Mouse (Mus musculus) cerebellum, adult 18-20 months (tissue): Measurements from ENCODE around the gene Slc35b2.

ENCODE experiments used
- DNase-seq, 2 experiments: peaks; one replicate each; pipeline ENCODE4 v3.0.0; 2021

Slc35b2 gene

DNA sequence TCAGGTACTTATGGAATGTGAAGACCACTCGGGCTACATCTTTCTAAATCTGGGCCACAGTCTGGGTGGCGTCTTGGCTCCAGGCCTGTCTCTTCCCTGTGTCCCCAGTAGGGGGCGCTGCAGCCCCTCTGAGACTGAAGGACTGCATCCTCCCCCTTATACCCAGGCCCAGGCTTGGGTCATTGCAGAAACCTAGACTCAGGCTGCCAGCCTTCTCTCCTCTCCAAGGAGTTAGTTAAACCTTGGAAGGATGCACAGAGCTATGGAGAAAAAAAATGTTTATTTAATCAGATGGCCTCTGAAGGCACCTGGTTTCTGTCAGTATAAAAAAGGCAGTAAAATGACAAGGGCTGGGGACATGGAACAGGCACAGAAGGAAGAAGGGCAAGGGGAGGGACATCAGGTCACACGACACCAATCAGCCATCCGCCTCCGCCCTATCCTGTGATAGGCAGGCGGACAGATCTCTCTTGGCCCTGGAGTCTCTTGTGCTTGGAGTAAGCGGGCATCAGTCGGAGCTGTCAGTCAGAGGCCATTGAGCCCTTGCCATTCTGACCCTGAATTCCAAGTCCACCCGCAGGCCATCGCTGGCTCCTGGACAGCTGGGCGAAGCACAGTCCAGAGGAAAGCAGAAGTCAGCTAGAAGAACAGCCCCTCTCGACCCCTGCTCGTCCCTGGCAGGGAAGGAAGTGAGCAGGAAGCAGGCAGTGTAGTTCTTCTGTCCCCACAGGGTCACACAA, 21.4 kb downstream of the Slc35b2 start:
- DNase-seq: peak; percentile 72 to 84

DNA sequence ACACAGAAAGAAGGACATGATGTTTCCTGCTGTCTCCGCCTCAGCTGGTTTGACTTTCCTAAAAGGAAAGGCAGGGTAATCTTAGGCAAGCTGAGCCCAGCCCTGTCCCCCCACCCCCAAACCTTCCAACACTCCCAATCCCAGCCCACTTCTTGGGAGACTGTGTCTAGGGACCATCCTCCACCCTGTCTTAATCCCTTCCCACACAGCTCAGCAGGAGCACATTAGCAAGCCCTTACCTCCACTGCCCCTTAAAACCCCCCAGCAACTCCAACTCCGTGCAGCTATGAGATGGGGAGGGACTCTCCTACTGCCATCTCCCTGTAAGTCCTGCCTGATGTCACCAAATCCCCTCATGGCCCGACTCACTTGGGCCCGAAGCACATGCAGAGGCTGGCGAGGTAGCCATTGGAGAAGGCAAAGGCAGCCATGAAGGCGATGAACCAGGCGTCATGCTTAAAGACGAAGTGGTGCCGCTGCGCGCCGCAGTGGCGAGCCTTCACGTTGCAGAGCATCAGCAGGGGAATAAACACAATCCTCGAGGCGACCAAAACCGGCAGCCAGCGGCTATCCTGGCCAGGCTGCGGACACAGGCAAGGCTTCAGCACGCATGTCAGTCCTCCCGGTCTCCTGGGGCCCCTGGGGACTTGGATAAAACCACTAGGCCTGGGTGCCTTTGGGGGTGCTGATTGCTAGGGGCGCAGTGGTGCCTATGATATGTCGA, 22.2 kb downstream of the Slc35b2 start:
- peak in 1 of 2 experiments; percentile 11 for DNase-seq

DNA sequence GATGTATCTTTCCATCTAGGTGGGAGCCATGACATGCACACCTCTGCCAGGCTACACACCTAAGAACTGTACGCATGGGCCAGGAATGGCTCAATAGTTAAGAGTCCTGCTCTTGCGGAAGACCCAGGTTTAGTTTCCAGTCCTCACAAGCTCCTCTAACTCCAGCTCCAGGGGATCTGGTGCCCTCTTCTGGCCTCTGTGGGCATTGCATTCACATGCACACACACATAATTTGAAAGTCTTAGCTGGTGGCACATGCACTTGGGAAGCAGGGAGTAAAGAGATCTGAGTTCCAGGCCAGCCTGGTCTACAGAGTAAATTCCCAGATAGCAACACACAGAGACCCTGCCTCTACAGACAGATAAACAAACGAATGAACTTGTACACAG, 22.8 kb downstream of the Slc35b2 start:
- peak in 1 of 2 experiments; percentile 29 for DNase-seq

DNA sequence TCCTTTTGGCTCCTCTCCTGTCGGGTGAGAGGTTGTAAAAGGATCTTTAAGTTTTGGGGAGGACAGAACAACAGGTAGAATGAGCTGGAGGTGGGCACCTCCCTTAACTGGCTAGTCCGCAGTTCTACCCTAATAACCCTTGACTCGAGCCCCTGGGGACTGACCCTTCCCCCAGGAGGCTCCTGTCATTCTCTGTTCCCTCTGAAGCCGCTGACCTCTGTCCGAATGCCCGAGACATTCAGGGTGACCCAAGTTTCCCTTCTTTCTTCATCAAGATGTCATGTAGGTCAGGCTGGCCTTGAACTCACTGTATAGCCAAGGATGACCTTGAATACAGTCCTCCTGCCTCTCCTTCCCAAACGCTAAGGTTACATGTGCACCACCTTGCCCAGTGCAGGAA, 24.7 kb downstream of the Slc35b2 start:
- peak in 1 of 2 experiments; percentile 2 for DNase-seq

DNA sequence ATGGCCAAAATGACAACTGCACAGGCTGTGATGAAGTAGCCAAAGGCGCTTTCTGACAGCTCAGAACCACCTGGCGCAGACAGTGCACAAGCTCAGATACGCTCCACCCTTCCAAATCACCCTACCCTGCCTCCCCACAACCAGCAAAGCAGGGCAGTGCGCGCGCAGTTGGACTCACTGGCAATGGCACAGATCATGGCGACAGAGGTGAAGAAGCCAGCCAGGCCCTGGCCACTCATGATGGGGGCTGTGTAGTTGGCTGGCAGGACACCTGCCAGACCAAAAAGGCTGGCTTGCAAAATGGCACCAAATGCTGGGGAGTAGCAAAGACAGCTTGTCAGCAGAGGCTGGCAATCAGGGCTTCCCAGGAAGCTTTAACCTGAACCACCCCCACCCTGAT, 25.6 kb downstream of the Slc35b2 start:
- peak; percentile 52 to 54 for DNase-seq

DNA sequence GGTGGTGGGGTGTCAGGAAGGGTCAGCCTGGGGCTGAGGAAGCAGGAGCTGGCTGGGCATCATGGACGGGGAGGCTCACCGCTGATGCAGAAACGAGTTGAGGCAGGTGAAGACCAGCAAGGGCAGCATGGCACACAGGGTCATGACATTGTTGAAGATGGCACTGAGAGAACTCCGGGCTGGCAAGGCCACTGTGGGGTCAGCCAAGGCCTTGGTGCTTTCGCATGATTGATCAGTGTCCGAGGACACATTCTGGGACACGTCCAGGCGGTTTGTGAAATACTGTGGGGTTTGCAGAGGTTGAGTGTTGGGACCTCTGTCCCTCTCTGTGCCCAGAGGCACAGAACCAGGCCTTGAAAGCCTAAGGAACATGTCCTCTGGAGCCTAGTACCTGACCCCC, 26.2 kb downstream of the Slc35b2 start:
- DNase-seq: peak in 1 of 2 experiments; percentile 22

DNA sequence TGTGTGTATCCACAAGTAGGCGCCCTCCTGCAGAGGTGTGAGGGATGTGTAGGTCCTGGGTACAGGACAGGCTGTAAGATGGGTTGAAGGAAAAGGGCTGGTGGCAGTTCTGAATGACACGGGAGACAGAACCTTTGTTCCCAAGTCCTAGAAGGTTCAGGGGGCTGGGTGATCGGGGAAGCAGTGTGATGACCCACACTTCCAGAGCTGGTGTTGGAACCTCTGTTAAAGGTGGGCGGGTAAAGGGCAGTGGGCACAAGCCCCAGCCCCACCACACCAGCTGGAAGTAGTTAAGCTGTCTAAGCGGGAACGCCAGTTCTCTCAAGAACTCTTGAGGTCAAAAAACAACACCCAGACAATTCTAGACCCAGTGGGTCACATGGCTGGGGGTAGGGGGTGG, 26.7 kb downstream of the Slc35b2 start:
- peak in 1 of 2 experiments; percentile 6 for DNase-seq

DNA sequence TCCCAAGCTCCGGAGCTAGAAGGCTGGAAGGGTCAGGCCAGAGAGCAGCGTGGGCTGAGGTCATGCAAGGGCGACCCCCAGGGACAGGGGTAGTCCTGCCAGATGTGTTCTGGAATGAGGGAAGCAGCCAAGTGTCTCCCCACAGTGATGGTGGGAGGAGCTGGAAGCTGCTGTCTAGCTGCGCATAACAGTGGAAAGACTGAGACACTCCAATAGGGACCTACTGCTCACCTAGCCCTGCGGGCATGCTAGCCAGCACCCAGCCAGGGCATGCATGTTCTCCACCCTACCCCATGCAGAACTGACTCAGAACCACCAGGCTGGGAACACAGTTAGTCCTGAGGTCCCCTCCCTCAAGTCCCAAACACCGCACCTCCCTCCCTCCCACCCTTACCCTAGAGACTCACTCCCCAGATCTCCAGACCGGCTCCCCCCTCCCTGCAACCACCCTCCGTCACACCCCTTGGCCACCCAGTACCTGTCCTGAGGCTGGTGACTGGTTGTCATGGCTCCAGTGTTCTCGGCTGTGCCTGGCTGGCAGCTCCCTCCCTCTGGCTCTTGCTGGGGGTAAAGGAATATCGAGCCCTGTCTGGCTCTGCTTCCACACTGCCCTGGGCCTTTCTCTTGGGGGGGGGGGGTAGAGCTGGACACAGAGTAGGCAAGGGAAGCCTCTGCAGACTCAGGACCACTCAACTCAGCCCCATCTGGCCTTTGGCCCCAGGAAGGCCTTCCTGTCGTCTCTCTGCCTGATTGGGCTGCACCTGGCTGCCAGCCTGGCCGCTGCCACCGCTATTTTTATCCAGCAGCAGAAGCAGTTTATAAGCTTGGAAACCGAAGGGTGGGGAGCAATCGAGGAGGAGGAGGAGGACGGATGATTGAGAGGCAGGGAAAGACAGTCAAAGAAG, 28.3 kb downstream of the Slc35b2 start:
- DNase-seq: peak; percentile 59 to 61

DNA sequence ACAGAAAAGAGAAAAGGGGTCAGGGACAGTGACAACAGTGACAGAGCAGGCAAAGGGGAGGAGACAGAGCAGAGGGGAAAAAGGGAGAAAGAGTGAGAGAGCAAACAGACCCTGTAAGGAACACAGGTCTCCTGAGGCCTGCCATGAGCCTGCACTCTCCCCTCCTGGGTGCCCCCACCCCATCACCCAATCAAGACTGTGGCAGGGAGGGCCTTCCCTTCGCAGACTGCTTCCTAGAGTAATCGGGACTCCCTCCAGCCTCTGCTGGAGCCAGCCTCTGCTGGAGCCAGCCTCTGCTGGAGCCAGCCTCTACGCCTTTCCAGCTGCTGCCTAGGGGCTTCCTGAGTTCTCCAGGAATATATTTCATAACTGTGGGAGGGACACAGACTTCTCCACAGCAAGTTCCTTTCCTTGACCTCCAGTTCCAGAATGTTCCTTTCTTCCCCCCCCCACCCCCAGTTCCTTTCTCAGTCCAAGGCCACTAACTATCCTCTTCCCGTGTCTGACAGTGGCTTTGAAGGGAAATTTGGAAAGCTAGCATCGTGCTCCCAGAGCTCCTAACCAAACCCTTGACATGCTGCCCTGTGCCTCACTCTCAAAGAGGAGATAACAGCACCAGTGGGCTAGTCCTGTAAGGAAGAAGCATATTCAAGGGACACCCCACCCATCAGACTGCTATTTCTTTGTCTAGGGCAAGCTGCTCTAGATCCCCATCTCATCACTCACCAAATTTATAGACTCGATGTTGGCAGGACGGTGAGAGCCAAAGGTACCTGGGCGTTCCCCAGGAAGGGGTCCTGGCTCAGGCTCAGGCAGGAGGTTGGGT, 29.1 kb downstream of the Slc35b2 start:
- peak; percentile 33 to 49 for DNase-seq

DNA sequence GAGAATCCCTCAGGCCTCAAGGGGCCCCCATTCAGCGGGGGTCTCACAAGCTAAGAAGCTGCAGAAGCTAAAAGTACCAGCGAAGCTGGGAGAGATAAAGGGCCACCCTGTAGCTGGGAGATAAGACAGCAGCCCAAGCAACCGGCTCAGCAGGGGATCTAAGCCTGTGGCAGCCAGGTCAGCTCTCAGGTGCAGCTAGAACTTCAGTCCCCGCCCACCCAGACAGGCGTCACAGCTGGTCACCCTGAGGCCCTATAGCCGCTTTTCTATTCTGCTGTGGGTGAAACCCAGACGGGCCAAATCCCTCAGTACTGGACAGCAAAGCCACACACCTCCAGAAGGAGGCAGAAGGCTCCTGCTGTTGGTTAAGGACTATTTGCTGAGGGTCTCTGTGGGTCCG, 29.8 kb downstream of the Slc35b2 start:
- DNase-seq: peak; percentile 17 to 37

DNA sequence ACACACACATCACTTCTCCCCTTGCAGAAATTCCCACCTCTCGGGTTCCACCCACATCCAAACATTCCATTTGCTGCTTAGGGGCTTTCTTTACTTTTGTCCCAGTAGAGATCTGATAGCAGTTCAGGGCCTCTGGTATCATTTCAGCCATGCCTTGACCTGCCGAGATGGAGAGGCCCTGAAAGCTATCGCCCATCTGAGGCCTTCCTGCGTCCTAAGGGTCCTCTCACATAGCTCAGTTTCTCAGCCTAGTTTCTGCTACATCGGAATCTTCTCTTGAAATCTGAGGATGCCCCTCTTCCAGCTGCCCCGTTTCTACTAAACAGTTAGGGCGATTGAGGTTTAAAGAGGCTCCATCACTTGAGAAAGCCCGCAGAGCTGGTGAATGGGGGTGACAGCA, 30.5 kb downstream of the Slc35b2 start:
- peak in 1 of 2 experiments; percentile 15 for DNase-seq

DNA sequence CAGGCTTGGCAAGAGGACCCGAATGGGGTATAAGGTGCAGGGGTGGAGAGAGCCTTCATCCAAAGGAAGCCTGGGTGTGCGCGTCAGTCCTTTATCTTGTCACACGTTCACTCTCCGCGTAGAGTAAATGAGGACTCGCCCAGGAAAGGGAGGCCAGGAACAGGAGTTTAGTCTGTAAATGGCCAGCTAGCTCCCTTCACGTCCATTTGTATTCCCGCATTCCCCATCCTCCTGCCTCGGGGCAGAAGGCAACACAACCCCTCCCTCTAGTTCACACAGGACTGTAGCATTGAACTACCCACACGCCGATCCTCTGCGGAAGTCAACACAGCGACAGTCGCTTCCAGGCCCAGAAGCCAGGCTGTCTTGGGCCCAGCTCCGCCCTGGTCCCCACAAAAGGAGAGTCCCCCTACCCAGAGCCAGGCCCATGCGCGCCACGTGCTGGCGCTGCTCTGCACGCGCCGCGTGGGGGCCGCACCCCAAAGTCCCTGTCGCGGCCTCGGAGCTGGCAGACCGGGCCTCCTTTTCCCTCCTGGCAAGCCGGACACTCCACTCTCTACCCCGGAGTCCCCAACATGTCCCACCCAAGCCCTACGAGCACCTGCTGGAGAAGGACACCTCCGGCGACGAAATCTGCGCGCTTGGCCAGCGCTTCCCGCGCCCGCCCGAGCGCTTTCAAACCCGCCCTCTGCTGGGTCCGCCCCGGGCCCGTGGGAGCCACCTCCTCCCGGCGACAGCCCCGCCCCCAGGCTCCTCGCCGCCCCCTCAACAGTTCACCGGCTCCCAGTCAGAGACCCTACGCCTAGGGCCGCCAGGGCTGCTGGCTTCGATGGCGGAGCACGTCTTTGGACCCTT, 31.4 kb downstream of the Slc35b2 start:
- peak; percentile 78 to 79 for DNase-seq

DNA sequence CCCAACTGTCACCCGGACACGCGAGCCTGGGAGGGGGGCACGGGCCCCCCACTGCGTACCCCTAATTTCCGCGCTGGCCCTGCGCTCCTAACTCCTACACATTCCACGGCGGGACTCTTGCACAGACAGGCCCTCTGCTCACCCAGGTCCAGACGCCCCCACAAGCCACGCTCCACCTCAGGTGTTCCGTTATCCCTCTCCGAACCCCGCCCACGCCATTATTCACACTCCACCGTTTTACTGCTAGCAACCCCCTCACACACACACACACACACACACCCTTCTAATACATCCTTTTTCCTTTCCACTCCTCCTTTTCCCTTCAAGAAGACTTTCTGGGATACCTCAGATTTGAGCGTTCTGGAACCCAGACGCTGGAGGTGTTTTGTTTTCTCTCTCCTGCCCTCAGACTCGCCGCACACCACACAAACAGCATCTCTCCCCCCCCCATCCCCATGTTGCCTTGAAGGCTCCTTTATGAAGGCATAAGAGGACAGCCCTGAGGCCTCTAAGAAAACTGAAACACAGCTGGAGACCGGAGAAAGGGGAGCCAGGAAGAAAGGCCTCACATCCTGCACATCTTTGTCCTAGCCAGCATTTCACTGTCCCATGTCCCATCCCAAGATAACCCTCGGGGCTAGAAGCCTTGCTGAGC, 32.2 kb downstream of the Slc35b2 start:
- peak in 1 of 2 experiments; percentile 47 for DNase-seq

DNA sequence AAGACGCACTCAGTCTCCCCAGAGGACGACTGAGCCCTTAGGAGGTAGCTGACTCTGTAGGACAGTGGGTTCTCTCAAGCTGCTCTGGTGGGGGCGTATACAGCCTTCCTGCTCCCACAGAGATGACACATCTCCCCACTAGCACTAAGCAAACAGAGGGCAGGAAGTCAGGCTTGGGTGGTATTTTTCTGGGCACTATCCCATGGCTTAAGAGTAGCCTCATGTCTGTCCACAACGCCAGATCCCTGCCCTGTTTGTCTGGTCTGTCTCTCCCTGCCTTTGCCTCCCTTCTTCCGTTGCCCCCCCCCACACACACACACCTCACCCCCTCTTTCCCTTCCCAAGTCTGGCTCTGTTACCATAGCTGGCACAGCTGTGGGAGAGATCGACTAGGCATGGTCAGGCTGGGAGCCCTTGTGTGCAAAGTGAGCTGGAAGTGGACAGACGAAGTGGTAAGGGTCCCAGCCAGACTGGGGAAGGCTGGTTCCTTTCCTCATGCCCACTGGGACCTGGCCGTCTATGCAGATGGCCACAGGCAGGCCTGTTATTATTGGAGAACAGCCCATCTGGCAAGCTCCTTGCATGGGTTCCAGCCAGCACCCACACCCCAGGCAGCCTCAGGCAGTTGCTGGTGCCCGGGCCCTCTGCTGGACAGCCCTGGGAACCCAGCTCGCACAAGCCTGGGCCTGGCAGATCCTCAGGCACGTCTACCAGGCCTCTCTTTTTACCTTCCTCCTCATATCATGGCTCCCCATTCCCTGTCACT, 33.1 kb downstream of the Slc35b2 start:
- DNase-seq: peak; percentile 70 to 71

DNA sequence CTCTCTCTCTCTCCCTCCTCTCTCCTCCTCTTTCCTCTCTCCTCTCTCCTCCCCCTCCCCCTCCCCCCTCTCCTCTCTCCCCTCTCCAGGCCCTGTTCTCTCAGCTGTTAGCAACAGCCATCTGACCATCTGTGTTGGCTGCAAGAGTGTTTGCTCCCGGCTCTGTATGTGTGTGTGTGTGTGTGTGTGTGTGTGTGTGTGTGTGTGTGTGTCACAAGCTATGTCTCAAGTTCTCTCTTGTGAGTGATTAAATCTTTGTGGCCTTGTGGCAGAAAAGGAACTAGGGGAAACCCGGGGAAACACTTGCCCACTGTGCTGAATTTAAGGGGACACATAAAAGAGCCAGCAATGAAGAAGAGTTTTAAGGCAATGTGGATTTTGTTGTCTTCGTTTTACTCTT, 34.1 kb downstream of the Slc35b2 start:
- peak; percentile 22 to 31 for DNase-seq

DNA sequence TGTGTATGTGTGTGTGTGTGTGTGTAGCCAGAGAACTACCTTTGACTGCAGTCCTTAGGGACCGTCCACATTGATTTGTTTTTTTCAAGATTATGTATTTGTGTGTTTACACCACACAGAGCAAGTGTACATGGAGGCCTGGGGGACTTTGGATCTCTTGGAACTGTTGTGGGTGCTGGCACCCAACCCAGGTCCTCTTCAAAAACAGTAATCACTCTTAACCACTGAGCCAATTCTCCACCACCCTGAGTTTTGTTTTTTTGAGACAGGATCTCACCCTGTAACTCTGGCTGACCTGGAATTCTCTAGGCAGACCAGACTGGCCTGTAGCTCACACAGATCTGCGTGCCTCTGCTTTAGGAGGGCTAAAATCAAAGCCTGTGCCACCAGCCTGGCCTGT, 34.7 kb downstream of the Slc35b2 start:
- DNase-seq: peak in 1 of 2 experiments; percentile 10

DNA sequence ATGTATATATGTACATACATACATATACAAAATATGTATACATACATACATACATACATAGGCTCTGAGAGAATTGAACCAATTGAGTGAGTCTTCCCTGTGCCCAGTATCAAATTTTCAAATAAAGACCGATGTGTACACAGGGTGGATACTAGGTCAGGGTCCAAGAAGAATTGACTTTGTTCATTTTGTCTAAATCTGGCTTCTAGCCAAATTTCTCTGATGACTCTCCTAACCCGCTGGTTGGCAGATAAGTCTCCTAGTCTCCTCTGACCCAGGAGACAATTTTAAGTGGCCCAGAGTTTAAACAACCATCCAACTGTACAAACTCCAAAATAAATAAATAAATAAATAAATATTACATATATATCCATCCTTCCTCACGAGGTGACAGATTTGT, 35.2 kb downstream of the Slc35b2 start:
- DNase-seq: no peak

DNA sequence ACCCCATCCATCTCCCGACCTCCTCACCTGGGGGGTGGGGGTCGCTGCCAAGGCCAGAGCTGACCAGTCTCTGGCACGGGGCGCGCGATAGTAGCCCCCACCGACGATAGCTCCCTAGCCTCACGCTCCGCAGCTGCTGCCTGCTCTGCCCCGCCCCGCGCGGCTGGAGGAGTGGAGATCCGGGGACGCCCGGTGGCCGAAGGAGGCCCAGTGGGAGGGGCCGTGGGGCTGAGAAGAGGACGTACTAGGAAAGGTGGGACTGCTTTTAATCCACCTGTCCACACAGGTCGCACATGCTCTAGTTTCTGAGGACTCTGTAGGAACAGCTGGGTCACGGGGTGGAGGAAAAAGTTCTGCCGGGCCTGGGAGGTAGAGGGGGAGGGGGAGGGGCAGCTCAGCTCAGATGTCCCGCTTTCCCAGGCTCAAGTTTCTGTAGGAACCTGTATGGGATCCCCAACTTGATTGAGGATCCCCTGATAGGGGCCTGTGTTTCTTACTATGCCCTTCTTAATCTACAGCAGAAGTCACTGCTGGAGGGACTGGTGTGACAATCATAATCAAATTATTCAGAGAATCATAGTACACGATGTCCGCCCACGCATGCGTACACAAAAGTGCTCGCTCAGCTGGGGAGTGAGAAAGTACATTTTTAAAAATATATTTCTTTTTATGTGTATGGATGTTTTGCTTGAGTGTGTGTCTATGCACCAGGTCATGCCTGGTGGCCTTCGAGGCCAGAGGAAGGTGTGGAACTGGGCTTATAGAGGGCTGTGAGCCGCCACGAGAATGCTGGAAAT, 36.0 kb downstream of the Slc35b2 start, which contains the start of gene Slc29a1:
Gene Slc29a1, minus strand, starts transcription at position 161 of the 797 bp plus-strand sequence.
- DNase-seq: peak; percentile 27 to 34

DNA sequence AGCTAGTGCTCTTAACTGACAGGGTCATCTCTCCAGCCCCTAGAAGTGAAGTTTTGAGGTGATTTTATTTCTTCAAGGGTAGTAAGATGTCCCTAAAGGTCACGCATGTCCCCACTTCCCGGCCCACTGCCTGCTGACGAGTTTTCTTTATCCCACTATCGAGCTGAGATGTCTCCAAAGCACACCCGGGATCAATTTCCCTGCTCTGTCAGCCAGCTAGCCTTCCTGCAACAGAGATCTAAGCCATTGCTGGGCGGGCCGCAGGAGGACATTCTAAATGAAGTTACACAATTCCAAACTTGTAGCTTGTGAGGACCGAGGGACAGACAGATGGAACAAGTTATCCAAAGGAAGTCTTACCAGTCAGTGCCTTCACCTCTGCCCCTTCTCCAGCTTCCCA, 36.6 kb downstream of the Slc35b2 start:
- no peak for DNase-seq
